Mouse (Mus musculus): Measurements from ENCODE around the gene Zscan29. TPM values are rescaled to one million over a fixed set of nuclear protein-coding genes. Genes with fewer than 3 reads are reported as not detected.

The Zscan29 gene
- 6.5 and 6.7 TPM in 2 replicates for total RNA-seq (2012; rRNA removed)
- polyA plus RNA-seq (2012; ENCODE audit: insufficient read depth in 1 of 2, insufficient read length in 2 of 2, low read depth in 1 of 2, low replicate concordance in 2 of 2, missing spikeins in 1 of 2): 100 to 1,000 TPM in 1 of 2 experiments, 10 to 100 TPM in 1; 10.2 to 199 TPM

- Histone ChIP-seq H3K9me3 (replicated peaks; ENCODE audit: insufficient read depth, low read length) (no peaks in the 10 kb centered on the region), H3K27me3 (ENCODE audit: control insufficient read depth in 1 of 2, insufficient read depth in 2 of 2, low read length in 2 of 2) (no peaks in the 10 kb centered on the region), H3K27ac (ENCODE audit: control insufficient read depth, low read depth, low read length) (peak within 1 kb of the TSS; percentile 80), H3K4me1 (ENCODE audit: control insufficient read depth in 1 of 2, insufficient read depth in 2 of 2, low read length in 2 of 2) (peaks cover 0 to 10% of the 10 kb centered on the region in 2 experiments; a peak in 3 of 4 replicates), H3K36me3 (ENCODE audit: control insufficient read depth in 1 of 2, insufficient read depth in 2 of 2, low read length in 2 of 2) (peaks cover 3 to 13% of the 10 kb centered on the region in 2 experiments; a peak in 3 of 4 replicates), H3K79me2 (ENCODE audit: control insufficient read depth, insufficient read depth, low read length, poor library complexity) (peaks cover 29% of the 10 kb centered on the region), H3K4me3 (ENCODE audit: control insufficient read depth in 1 of 2, insufficient read depth in 1 of 2, low read depth in 2 of 2, low read length in 2 of 2) (peak within 1 kb of the TSS; percentile 95 to 99), H3K9ac (ENCODE audit: control insufficient read depth, low read depth, low read length, poor library complexity, severe bottlenecking) (peak within 1 kb of the TSS; percentile 95)
- DNase-seq (ENCODE audit: low read depth, low spot score): peak; percentile 93
- peak; percentile 73 for TF ChIP-seq TBP (IDR thresholded peaks at IDR 0.05; ENCODE audit: low read depth, low read length)
- TF ChIP-seq ZNF384 (IDR thresholded peaks at IDR 0.05; ENCODE audit: low read depth, low read length): no peak
- TF ChIP-seq MYC (IDR thresholded peaks at IDR 0.05; ENCODE audit: low read depth, low read length): no peak
- TF ChIP-seq RAD21 (IDR thresholded peaks at IDR 0.05; ENCODE audit: low read depth, low read length): no peak
- TF ChIP-seq USF2 (IDR thresholded peaks at IDR 0.05; ENCODE audit: borderline replicate concordance in 1 of 2, insufficient read depth in 1 of 2, low read depth in 1 of 2, low read length in 2 of 2): no peak
- no peak for TF ChIP-seq JUND (IDR thresholded peaks at IDR 0.05; ENCODE audit: low read depth, low read length)
- TF ChIP-seq CHD1 (IDR thresholded peaks at IDR 0.05; ENCODE audit: low read depth, low read length): no peak; the same call in 1 of the 2 replicates
- no peak; the same call in 1 of the 2 replicates for TF ChIP-seq MAZ (IDR thresholded peaks at IDR 0.05; ENCODE audit: low read depth, low read length)
- no peak for TF ChIP-seq RCOR1 (IDR thresholded peaks at IDR 0.05; ENCODE audit: low read depth, low read length)
- TF ChIP-seq TAL1 (IDR thresholded peaks at IDR 0.05; ENCODE audit: low read length): no peak
- TF ChIP-seq MEF2A (IDR thresholded peaks at IDR 0.05; ENCODE audit: extremely low read depth, insufficient replicate concordance, low read depth, low read length, poor library complexity, severe bottlenecking): no peak
- TF ChIP-seq USF1 (IDR thresholded peaks at IDR 0.05; ENCODE audit: low read depth, low read length): no peak
- TF ChIP-seq TCF12 (IDR thresholded peaks at IDR 0.05; ENCODE audit: low read depth, low read length): peak; percentile 69
- TF ChIP-seq MAX (IDR thresholded peaks at IDR 0.05; ENCODE audit: low read length): 0 out of 2 replicates have a peak, but pooled peaks have one; percentile 38
- TF ChIP-seq E2F4 (IDR thresholded peaks at IDR 0.05; ENCODE audit: borderline replicate concordance, low read depth, low read length): no peak; the same call in 1 of the 2 replicates
- TF ChIP-seq UBTF (IDR thresholded peaks at IDR 0.05; ENCODE audit: borderline replicate concordance, insufficient read depth, low read depth, low read length): no peak
- no peak for TF ChIP-seq GATA1 (IDR thresholded peaks at IDR 0.05; ENCODE audit: low read depth, low read length)
- peak; percentile 87 to 91 for TF ChIP-seq POLR2A (IDR thresholded peaks at IDR 0.05; ENCODE audit: control insufficient read depth in 1 of 2, insufficient read depth in 1 of 2, low read depth in 1 of 2, low read length in 2 of 2, poor library complexity in 1 of 2)
- 0 out of 2 replicates have a peak, but pooled peaks have one; percentile 10 for TF ChIP-seq SMC3 (IDR thresholded peaks at IDR 0.05; ENCODE audit: low read depth, low read length)
- peak; percentile 89 for TF ChIP-seq NELFE (IDR thresholded peaks at IDR 0.05; ENCODE audit: low read depth, low read length)
- TF ChIP-seq BHLHE40 (IDR thresholded peaks at IDR 0.05; ENCODE audit: borderline replicate concordance, low read depth, low read length): no peak
- no peak for TF ChIP-seq GABPA (IDR thresholded peaks at IDR 0.05; ENCODE audit: low read depth, low read length)
- TF ChIP-seq KAT2A (conservative IDR thresholded peaks at IDR 0.05; ENCODE audit: low read depth, low read length): no peak
- no peak for TF ChIP-seq ETS1 (IDR thresholded peaks at IDR 0.05; ENCODE audit: low read depth, low read length)
- TF ChIP-seq MYB (IDR thresholded peaks at IDR 0.05; ENCODE audit: low read depth, low read length): no peak
- no peak for TF ChIP-seq CHD2 (IDR thresholded peaks at IDR 0.05; ENCODE audit: low read length)
- TF ChIP-seq EP300 (IDR thresholded peaks at IDR 0.05; ENCODE audit: low read depth in 1 of 2, low read length in 2 of 2): no peak
- no peak for TF ChIP-seq POLR2AphosphoS5 (IDR thresholded peaks at IDR 0.05; ENCODE audit: borderline replicate concordance, low read depth, low read length)
- peak; percentile 72 for TF ChIP-seq SIN3A (IDR thresholded peaks at IDR 0.05; ENCODE audit: low read length)
- peak; percentile 92 for TF ChIP-seq NRF1 (IDR thresholded peaks at IDR 0.05; ENCODE audit: insufficient read depth, low read depth, low read length, poor library complexity, severe bottlenecking)
- TF ChIP-seq ZKSCAN1 (IDR thresholded peaks at IDR 0.05; ENCODE audit: low read depth, low read length): no peak
- no peak for TF ChIP-seq ZC3H11A (IDR thresholded peaks at IDR 0.05; ENCODE audit: low read depth, low read length)
- TF ChIP-seq MAFK (IDR thresholded peaks at IDR 0.05; ENCODE audit: borderline replicate concordance, low read depth, low read length): no peak
- TF ChIP-seq POLR2AphosphoS2 (IDR thresholded peaks at IDR 0.05; ENCODE audit: low read length): peak; percentile 79
- peak; percentile 83; the same call in 1 of the 2 replicates for TF ChIP-seq ZMIZ1 (IDR thresholded peaks at IDR 0.05; ENCODE audit: low read depth, low read length)
These were observed at the start of gene Zscan29 for GRCm38 (mm10) chr2:121170980-121171742. Zscan29 (minus strand) TSS chr2:121171125.
